Mouse (Mus musculus) 416B (cell line): ENCODE data around the gene Car6.
A peak's percentile ranks its signal among the peaks of the same experiment; 100 is the strongest.

Source experiments
- DNase-seq: peaks from one replicate; pipeline ENCODE4 v3.0.0; 2011; ENCODE audit warnings: low read depth

Gene Car6

GRCm38 (mm10) chr4:150228581-150229348, 27.6 kb upstream of the Car6 start:
- no peak for DNase-seq

- no peak for DNase-seq
Measured at GRCm38 (mm10) chr4:150226818-150227688, 25.9 kb upstream of the Car6 start.

- no peak for DNase-seq
Measured at GRCm38 (mm10) chr4:150225700-150226099, 24.6 kb upstream of the Car6 start.

GRCm38 (mm10) chr4:150223830-150224229, 22.7 kb upstream of the Car6 start:
- DNase-seq: no peak

- DNase-seq: no peak
Measured at GRCm38 (mm10) chr4:150221017-150221640, 20.0 kb upstream of the Car6 start.

GRCm38 (mm10) chr4:150220584-150220983, 19.5 kb upstream of the Car6 start:
- DNase-seq: peak; percentile 68

- DNase-seq: peak; percentile 79
Measured at GRCm38 (mm10) chr4:150219501-150220292, 18.6 kb upstream of the Car6 start.

GRCm38 (mm10) chr4:150217935-150218334, 16.8 kb upstream of the Car6 start:
- DNase-seq: peak; percentile 56

- peak; percentile 87 for DNase-seq
Measured at GRCm38 (mm10) chr4:150217042-150217554, 16.0 kb upstream of the Car6 start.

GRCm38 (mm10) chr4:150216423-150216822, 15.3 kb upstream of the Car6 start:
- no peak for DNase-seq

GRCm38 (mm10) chr4:150213910-150214309, 12.8 kb upstream of the Car6 start:
- peak; percentile 64 for DNase-seq

GRCm38 (mm10) chr4:150212553-150212971, 11.4 kb upstream of the Car6 start:
- DNase-seq: peak; percentile 94

- peak; percentile 46 for DNase-seq
Measured at GRCm38 (mm10) chr4:150211930-150212552, 10.9 kb upstream of the Car6 start.

GRCm38 (mm10) chr4:150210306-150210705, 9.2 kb upstream of the Car6 start:
- DNase-seq: peak; percentile 64

- no peak for DNase-seq
Measured at GRCm38 (mm10) chr4:150209751-150210150, 8.6 kb upstream of the Car6 start.

GRCm38 (mm10) chr4:150204877-150205276, 3.7 kb upstream of the Car6 start:
- no peak for DNase-seq

GRCm38 (mm10) chr4:150202702-150203101, 1.6 kb upstream of the Car6 start:
- DNase-seq: peak; percentile 62

- no peak for DNase-seq
Measured at GRCm38 (mm10) chr4:150198268-150198667, 2.9 kb downstream of the Car6 start.

- peak; percentile 74 for DNase-seq
Measured at GRCm38 (mm10) chr4:150193915-150194314, 7.2 kb downstream of the Car6 start.

- peak; percentile 55 for DNase-seq
Measured at GRCm38 (mm10) chr4:150192199-150192598, 8.9 kb downstream of the Car6 start.

GRCm38 (mm10) chr4:150188236-150188635, 12.9 kb downstream of the Car6 start:
- DNase-seq: no peak
